Mouse (Mus musculus): ENCODE results near the gene Emc9. TPM values are rescaled to one million over a fixed set of nuclear protein-coding genes. Genes with fewer than 3 reads are reported as not detected.

Emc9 gene
- total RNA-seq, 2 experiments from 2014 or later, result 2.1 TPM; not detected in 1

Other genes with a start within 250 kb of the Emc9 start
Only the 30 nearest of the 31 such genes appear.
- 47.9 and 63.5 TPM in 2 replicates for gene Dhrs4, start 106.5 kb downstream of the Emc9 start, total RNA-seq (2014; fragmentation: Nextera tagmentation)
- 50.5 and 61.6 TPM in 2 replicates for gene Dhrs4, start 106.5 kb downstream of the Emc9 start, total RNA-seq (2017)
- gene Carmil3, start 94.7 kb downstream of the Emc9 start, total RNA-seq (2014; fragmentation: Nextera tagmentation), result not detected in 2 replicates
- gene Carmil3, start 94.7 kb downstream of the Emc9 start, total RNA-seq (2017), result not detected in 2 replicates
- not detected in 2 replicates for gene Cpne6, start 74.9 kb downstream of the Emc9 start, total RNA-seq (2014; fragmentation: Nextera tagmentation)
- gene Cpne6, start 74.9 kb downstream of the Emc9 start, total RNA-seq (2017), result not detected in 2 replicates
- not detected in 2 replicates for gene Nrl, start 60.3 kb downstream of the Emc9 start, total RNA-seq (2014; fragmentation: Nextera tagmentation)
- gene Nrl, start 60.3 kb downstream of the Emc9 start, total RNA-seq (2017), result not detected in 2 replicates
- gene Pck2, start 45.0 kb downstream of the Emc9 start, total RNA-seq (2014; fragmentation: Nextera tagmentation), result 29.0 and 38.0 TPM in 2 replicates
- 37.2 TPM in 2 replicates for gene Pck2, start 45.0 kb downstream of the Emc9 start, total RNA-seq (2017)
- 50.5 and 65.3 TPM in 2 replicates for gene Dcaf11, start 25.3 kb downstream of the Emc9 start, total RNA-seq (2014; fragmentation: Nextera tagmentation)
- 58.3 and 58.7 TPM in 2 replicates for gene Dcaf11, start 25.3 kb downstream of the Emc9 start, total RNA-seq (2017)
- 1.9 TPM in 1 of 2 replicates, not detected in the other for gene A730061H03Rik, start 24.9 kb downstream of the Emc9 start, total RNA-seq (2014; fragmentation: Nextera tagmentation)
- gene A730061H03Rik, start 24.9 kb downstream of the Emc9 start, total RNA-seq (2017), result 1.0 TPM in 1 of 2 replicates, not detected in the other
- not detected in 2 replicates for gene Fitm1, start 9.7 kb downstream of the Emc9 start, total RNA-seq (2014; fragmentation: Nextera tagmentation)
- 2.4 TPM in 1 of 2 replicates, not detected in the other for gene Fitm1, start 9.7 kb downstream of the Emc9 start, total RNA-seq (2017)
- gene Psme1, start 7.2 kb downstream of the Emc9 start, total RNA-seq (2014; fragmentation: Nextera tagmentation), result 534 and 592 TPM in 2 replicates
- gene Psme1, start 7.2 kb downstream of the Emc9 start, total RNA-seq (2017), result 280 and 325 TPM in 2 replicates
- 330 and 352 TPM in 2 replicates for gene Psme2, start 5.8 kb upstream of the Emc9 start, total RNA-seq (2014; fragmentation: Nextera tagmentation)
- 225 and 247 TPM in 2 replicates for gene Psme2, start 5.8 kb upstream of the Emc9 start, total RNA-seq (2017)
- gene Rnf31, start 6.4 kb upstream of the Emc9 start, total RNA-seq (2014; fragmentation: Nextera tagmentation), result 20.1 and 21.9 TPM in 2 replicates
- 9.1 and 19.8 TPM in 2 replicates for gene Rnf31, start 6.4 kb upstream of the Emc9 start, total RNA-seq (2017)
- 23.4 and 31.2 TPM in 2 replicates for gene Irf9, start 18.3 kb upstream of the Emc9 start, total RNA-seq (2014; fragmentation: Nextera tagmentation)
- gene Irf9, start 18.3 kb upstream of the Emc9 start, total RNA-seq (2017), result 21.9 and 27.4 TPM in 2 replicates
- 1.0 TPM in 1 of 2 replicates, not detected in the other for gene Rec8, start 32.7 kb upstream of the Emc9 start, total RNA-seq (2014; fragmentation: Nextera tagmentation)
- gene Rec8, start 32.7 kb upstream of the Emc9 start, total RNA-seq (2017), result 0.26 TPM in 1 of 2 replicates, not detected in the other
- gene Ipo4, start 50.7 kb upstream of the Emc9 start, total RNA-seq (2014; fragmentation: Nextera tagmentation), result 47.3 and 49.7 TPM in 2 replicates
- gene Ipo4, start 50.7 kb upstream of the Emc9 start, total RNA-seq (2017), result 14.3 and 25.5 TPM in 2 replicates
- gene Gm49378, start 52.6 kb upstream of the Emc9 start, total RNA-seq (2014; fragmentation: Nextera tagmentation), result 8.5 and 9.1 TPM in 2 replicates
- gene Gm49378, start 52.6 kb upstream of the Emc9 start, total RNA-seq (2017), result 3.5 and 4.0 TPM in 2 replicates
- gene Tm9sf1, start 58.5 kb upstream of the Emc9 start, total RNA-seq (2014; fragmentation: Nextera tagmentation), result 35.0 and 59.0 TPM in 2 replicates
- 48.6 and 52.9 TPM in 2 replicates for gene Tm9sf1, start 58.5 kb upstream of the Emc9 start, total RNA-seq (2017)
- 3.0 TPM in 1 of 2 replicates, not detected in the other for gene Tssk4, start 64.9 kb upstream of the Emc9 start, total RNA-seq (2014; fragmentation: Nextera tagmentation)
- 1.1 TPM in 1 of 2 replicates, not detected in the other for gene Tssk4, start 64.9 kb upstream of the Emc9 start, total RNA-seq (2017)
- 22.9 and 29.3 TPM in 2 replicates for gene Mdp1, start 75.2 kb upstream of the Emc9 start, total RNA-seq (2014; fragmentation: Nextera tagmentation)
- 21.5 and 22.6 TPM in 2 replicates for gene Mdp1, start 75.2 kb upstream of the Emc9 start, total RNA-seq (2017)
- gene Gmpr2, start 86.6 kb upstream of the Emc9 start, total RNA-seq (2014; fragmentation: Nextera tagmentation), result 33.9 and 37.7 TPM in 2 replicates
- 47.1 and 57.0 TPM in 2 replicates for gene Gmpr2, start 86.6 kb upstream of the Emc9 start, total RNA-seq (2017)
- gene Nedd8, start 86.8 kb upstream of the Emc9 start, total RNA-seq (2014; fragmentation: Nextera tagmentation), result 364 and 474 TPM in 2 replicates
- 274 and 353 TPM in 2 replicates for gene Nedd8, start 86.8 kb upstream of the Emc9 start, total RNA-seq (2017)
- gene Tinf2, start 96.5 kb upstream of the Emc9 start, total RNA-seq (2014; fragmentation: Nextera tagmentation), result 19.0 and 24.0 TPM in 2 replicates
- gene Tinf2, start 96.5 kb upstream of the Emc9 start, total RNA-seq (2017), result 25.7 and 27.0 TPM in 2 replicates
- 0.85 and 1.8 TPM in 2 replicates for gene Tgm1, start 128.6 kb upstream of the Emc9 start, total RNA-seq (2014; fragmentation: Nextera tagmentation)
- gene Tgm1, start 128.6 kb upstream of the Emc9 start, total RNA-seq (2017), result 1.4 and 4.3 TPM in 2 replicates
- gene Rabggta, start 137.0 kb upstream of the Emc9 start, total RNA-seq (2014; fragmentation: Nextera tagmentation), result 17.9 and 20.4 TPM in 2 replicates
- gene Rabggta, start 137.0 kb upstream of the Emc9 start, total RNA-seq (2017), result 8.5 and 12.8 TPM in 2 replicates
- 54.7 and 67.7 TPM in 2 replicates for gene Dhrs1, start 160.4 kb upstream of the Emc9 start, total RNA-seq (2014; fragmentation: Nextera tagmentation)
- 18.0 and 30.7 TPM in 2 replicates for gene Dhrs1, start 160.4 kb upstream of the Emc9 start, total RNA-seq (2017)
- gene Nop9, start 160.4 kb upstream of the Emc9 start, total RNA-seq (2014; fragmentation: Nextera tagmentation), result 30.9 and 36.6 TPM in 2 replicates
- 35.7 and 38.6 TPM in 2 replicates for gene Nop9, start 160.4 kb upstream of the Emc9 start, total RNA-seq (2017)
- not detected in 2 replicates for gene Cideb, start 173.2 kb upstream of the Emc9 start, total RNA-seq (2014; fragmentation: Nextera tagmentation)
- gene Cideb, start 173.2 kb upstream of the Emc9 start, total RNA-seq (2017), result not detected in 2 replicates
- 0.56 and 2.1 TPM in 2 replicates for gene Ltb4r2, start 176.1 kb upstream of the Emc9 start, total RNA-seq (2014; fragmentation: Nextera tagmentation)
- 0.34 TPM in 1 of 2 replicates, not detected in the other for gene Ltb4r2, start 176.1 kb upstream of the Emc9 start, total RNA-seq (2017)
- gene Ltb4r1, start 180.7 kb upstream of the Emc9 start, total RNA-seq (2014; fragmentation: Nextera tagmentation), result 19.4 and 23.3 TPM in 2 replicates
- gene Ltb4r1, start 180.7 kb upstream of the Emc9 start, total RNA-seq (2017), result 19.8 and 25.8 TPM in 2 replicates
- gene Adcy4, start 198.8 kb upstream of the Emc9 start, total RNA-seq (2014; fragmentation: Nextera tagmentation), result not detected in 2 replicates
- not detected in 2 replicates for gene Adcy4, start 198.8 kb upstream of the Emc9 start, total RNA-seq (2017)
- gene Ripk3, start 203.6 kb upstream of the Emc9 start, total RNA-seq (2014; fragmentation: Nextera tagmentation), result 104 and 157 TPM in 2 replicates
- gene Ripk3, start 203.6 kb upstream of the Emc9 start, total RNA-seq (2017), result 40.9 and 42.4 TPM in 2 replicates